Mouse (Mus musculus): ENCODE results near the gene Spice1.

DNA sequence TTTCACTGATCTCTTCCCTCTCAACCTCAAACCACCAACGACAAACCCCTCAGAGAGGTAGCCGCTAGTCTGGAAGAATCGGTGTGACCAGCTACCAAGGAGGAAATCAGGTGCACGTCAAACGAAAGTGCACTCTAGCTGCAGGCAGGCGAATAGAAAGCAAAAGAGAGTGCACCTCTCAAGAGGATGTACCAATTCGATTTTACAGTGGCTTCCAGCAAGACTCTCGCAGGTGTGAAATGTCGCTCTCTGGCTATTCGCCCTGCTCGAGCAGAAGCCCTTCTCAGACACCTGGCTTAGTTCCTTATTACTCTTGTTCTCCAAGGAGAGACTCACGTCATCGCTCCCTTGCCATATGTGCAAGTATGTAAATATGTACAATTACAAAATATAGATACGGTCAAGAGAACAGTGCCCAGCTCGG, 14.0 kb upstream of the Spice1 start, which contains the start of gene Sidt1:
- TF ChIP-seq MAFK (IDR thresholded peaks at IDR 0.05; ENCODE audit: insufficient read depth, low read depth, low read length) (no peak), HCFC1 (IDR thresholded peaks at IDR 0.05; ENCODE audit: borderline replicate concordance, insufficient read depth, low read length) (no peak), ZNF384 (IDR thresholded peaks at IDR 0.05; ENCODE audit: low read depth, low read length) (no peak), CHD2 (IDR thresholded peaks at IDR 0.05; ENCODE audit: low read depth, low read length) (no peak), ZC3H11A (IDR thresholded peaks at IDR 0.05; ENCODE audit: borderline replicate concordance, low read depth, low read length) (no peak)
